Mouse (Mus musculus): ENCODE data around the gene Efna1. TPM values are rescaled to one million over a fixed set of nuclear protein-coding genes. Genes with fewer than 3 reads are reported as not detected.

Gene Efna1
- total and polyA plus RNA-seq, 3 experiments, result not detected

DNA sequence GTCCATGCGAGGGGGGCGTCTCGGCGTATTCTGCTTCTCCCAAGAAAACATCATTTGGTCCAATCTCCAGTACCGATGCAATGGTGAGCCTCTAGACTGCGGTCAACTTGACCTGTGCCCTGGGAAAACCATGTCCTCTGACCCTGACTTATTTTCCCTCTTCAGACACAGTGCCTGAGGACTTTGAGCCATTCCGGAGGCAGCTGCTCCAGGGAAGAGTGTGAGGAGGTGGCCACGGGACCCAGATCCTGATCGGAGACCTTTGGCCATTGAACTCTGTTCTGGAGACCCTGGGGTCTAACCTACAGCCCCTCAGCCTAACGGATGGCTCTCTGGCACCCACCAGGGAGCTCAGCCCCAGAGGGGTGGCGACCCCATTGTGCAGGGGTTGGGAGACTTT, 54.6 kb downstream of the Efna1 start:
- no peak overlapping the region for H3K9ac ChIP-seq (ENCODE audit: control insufficient read depth, low read depth, low read length, poor library complexity, severe bottlenecking)
- no peaks in the 10 kb centered on the region for H3K9me3 ChIP-seq (replicated peaks; ENCODE audit: insufficient read depth, low read length)
- no peak overlapping the region for H3K4me3 ChIP-seq (ENCODE audit: control insufficient read depth in 1 of 2, insufficient read depth in 1 of 2, low read depth in 2 of 2, low read length in 2 of 2)
- H3K36me3 ChIP-seq (ENCODE audit: control insufficient read depth in 1 of 2, insufficient read depth in 2 of 2, low read length in 2 of 2), result peaks cover 0 to 2% of the 10 kb centered on the region in 2 experiments; a peak in 1 of 4 replicates
- no peaks in the 10 kb centered on the region for H3K27me3 ChIP-seq (ENCODE audit: control insufficient read depth in 1 of 2, insufficient read depth in 2 of 2, low read length in 2 of 2)
- H3K27ac ChIP-seq (ENCODE audit: control insufficient read depth, low read depth, low read length), result no peak overlapping the region
- no peaks in the 10 kb centered on the region for H3K79me2 ChIP-seq (ENCODE audit: control insufficient read depth, insufficient read depth, low read length, poor library complexity)
- no peak for DNase-seq (ENCODE audit: low read depth, low spot score)
- H3K4me1 ChIP-seq (ENCODE audit: control insufficient read depth in 1 of 2, insufficient read depth in 2 of 2, low read length in 2 of 2), result peaks cover 2 to 8% of the 10 kb centered on the region in 2 experiments; a peak in 3 of 4 replicates
- no peak for TF ChIP-seq ZKSCAN1 (IDR thresholded peaks at IDR 0.05; ENCODE audit: low read depth, low read length)
- no peak for TF ChIP-seq MYB (IDR thresholded peaks at IDR 0.05; ENCODE audit: low read depth, low read length)
- no peak for TF ChIP-seq RCOR1 (IDR thresholded peaks at IDR 0.05; ENCODE audit: low read depth, low read length)
- TF ChIP-seq MYC (IDR thresholded peaks at IDR 0.05; ENCODE audit: low read depth, low read length), result no peak
- no peak for TF ChIP-seq MXI1 (IDR thresholded peaks at IDR 0.05; ENCODE audit: low read depth, low read length)
- no peak for TF ChIP-seq ETS1 (IDR thresholded peaks at IDR 0.05; ENCODE audit: low read depth, low read length)
- TF ChIP-seq TCF12 (IDR thresholded peaks at IDR 0.05; ENCODE audit: low read depth, low read length), result no peak
- no peak for TF ChIP-seq BHLHE40 (IDR thresholded peaks at IDR 0.05; ENCODE audit: borderline replicate concordance, low read depth, low read length)
- TF ChIP-seq JUND (IDR thresholded peaks at IDR 0.05; ENCODE audit: low read depth, low read length), result no peak
- no peak for TF ChIP-seq USF2 (IDR thresholded peaks at IDR 0.05; ENCODE audit: borderline replicate concordance in 1 of 2, insufficient read depth in 1 of 2, low read depth in 1 of 2, low read length in 2 of 2)
- TF ChIP-seq TAL1 (IDR thresholded peaks at IDR 0.05; ENCODE audit: low read length), result no peak
- no peak for TF ChIP-seq UBTF (IDR thresholded peaks at IDR 0.05; ENCODE audit: borderline replicate concordance, insufficient read depth, low read depth, low read length)
- no peak for TF ChIP-seq CHD2 (IDR thresholded peaks at IDR 0.05; ENCODE audit: low read length)
- no peak for TF ChIP-seq HCFC1 (IDR thresholded peaks at IDR 0.05; ENCODE audit: low read depth, low read length)

DNA sequence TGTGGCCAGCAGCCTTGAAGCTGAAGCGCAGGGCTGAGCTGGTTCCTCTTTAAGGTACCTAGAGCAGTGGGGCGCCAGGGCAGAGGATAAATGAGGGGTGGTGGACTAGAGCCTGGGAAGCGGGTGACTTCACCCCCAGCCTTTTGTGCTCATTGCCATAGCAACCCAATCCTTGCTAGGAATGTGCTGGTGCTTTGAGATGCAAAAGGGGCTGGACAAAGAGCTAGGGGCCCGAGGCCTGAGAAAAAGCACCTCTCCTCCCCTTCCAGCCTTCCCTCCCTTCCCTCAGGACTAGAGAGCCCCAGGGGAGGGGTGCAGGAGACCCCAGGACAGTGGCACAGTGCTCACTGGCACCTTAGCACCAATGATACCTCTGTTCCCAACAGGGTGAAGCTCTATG, 55.0 kb downstream of the Efna1 start:
- Histone ChIP-seq H3K9ac (ENCODE audit: control insufficient read depth, low read depth, low read length, poor library complexity, severe bottlenecking) (no peak overlapping the region), H3K27ac (ENCODE audit: control insufficient read depth, low read depth, low read length) (no peak overlapping the region), H3K79me2 (ENCODE audit: control insufficient read depth, insufficient read depth, low read length, poor library complexity) (no peaks in the 10 kb centered on the region), H3K4me1 (ENCODE audit: control insufficient read depth in 1 of 2, insufficient read depth in 2 of 2, low read length in 2 of 2) (peaks cover 2 to 8% of the 10 kb centered on the region in 2 experiments; a peak in 3 of 4 replicates), H3K4me3 (ENCODE audit: control insufficient read depth in 1 of 2, insufficient read depth in 1 of 2, low read depth in 2 of 2, low read length in 2 of 2) (no peak overlapping the region), H3K27me3 (ENCODE audit: control insufficient read depth in 1 of 2, insufficient read depth in 2 of 2, low read length in 2 of 2) (no peaks in the 10 kb centered on the region), H3K9me3 (replicated peaks; ENCODE audit: insufficient read depth, low read length) (no peaks in the 10 kb centered on the region), H3K36me3 (ENCODE audit: control insufficient read depth in 1 of 2, insufficient read depth in 2 of 2, low read length in 2 of 2) (peaks cover 0 to 2% of the 10 kb centered on the region in 2 experiments; a peak in 1 of 4 replicates)
- DNase-seq (ENCODE audit: low read depth, low spot score), result no peak
- TF ChIP-seq BHLHE40 (IDR thresholded peaks at IDR 0.05; ENCODE audit: borderline replicate concordance, low read depth, low read length) (no peak), ZC3H11A (IDR thresholded peaks at IDR 0.05; ENCODE audit: low read depth, low read length) (no peak), MAX (IDR thresholded peaks at IDR 0.05; ENCODE audit: low read length) (no peak), ETS1 (IDR thresholded peaks at IDR 0.05; ENCODE audit: low read depth, low read length) (no peak), CHD2 (IDR thresholded peaks at IDR 0.05; ENCODE audit: low read length) (no peak), RCOR1 (IDR thresholded peaks at IDR 0.05; ENCODE audit: low read depth, low read length) (no peak), MEF2A (IDR thresholded peaks at IDR 0.05; ENCODE audit: extremely low read depth, insufficient replicate concordance, low read depth, low read length, poor library complexity, severe bottlenecking) (no peak), MXI1 (IDR thresholded peaks at IDR 0.05; ENCODE audit: low read depth, low read length) (no peak), POLR2AphosphoS5 (IDR thresholded peaks at IDR 0.05; ENCODE audit: borderline replicate concordance, low read depth, low read length) (no peak), ZNF384 (IDR thresholded peaks at IDR 0.05; ENCODE audit: low read depth, low read length) (no peak), MAFK (IDR thresholded peaks at IDR 0.05; ENCODE audit: borderline replicate concordance, low read depth, low read length) (no peak), POLR2AphosphoS2 (IDR thresholded peaks at IDR 0.05; ENCODE audit: low read length) (no peak), POLR2A (IDR thresholded peaks at IDR 0.05; ENCODE audit: control insufficient read depth in 1 of 2, insufficient read depth in 1 of 2, low read depth in 1 of 2, low read length in 2 of 2, poor library complexity in 1 of 2) (no peak)

Data from MEL (cell line).